Mouse (Mus musculus) midbrain, embryonic 13.5 days (tissue): ENCODE measurements at regions not wholly inside any gene's neighbourhood (a gene's known extent, or its start where the extent isn't known, plus 50 kb on each side); places are given as distances from the start of the nearest gene placed in this dataset.
A peak's percentile ranks its signal among the peaks of the same experiment; 100 is the strongest.

Experiments used
- ATAC-seq: fragments of 200-750 bp; cut with Nextera tagmentation; 2 replicates; pipeline ENCODE4 v1.8.0; 2017; ENCODE audit warnings: mild to moderate bottlenecking, moderate TSS enrichment, moderate library complexity
- H3K27ac ChIP-seq: fragments of 300-500 bp; sonication (generic); 2 replicates; pipeline ENCODE4 v1.5.1; 2015; ENCODE audit warnings: inconsistent platforms, mild to moderate bottlenecking, moderate library complexity
- H3K27me3 ChIP-seq: fragments of 300-500 bp; sonication (generic); 2 replicates; pipeline ENCODE4 v1.6.1; 2015; ENCODE audit warnings: mild to moderate bottlenecking, inconsistent platforms
- H3K36me3 ChIP-seq: fragments of 300-500 bp; sonication (generic); 2 replicates; pipeline ENCODE4 v1.6.1; 2015; ENCODE audit warnings: mild to moderate bottlenecking, inconsistent platforms
- H3K4me1 ChIP-seq: fragments of 300-500 bp; sonication (generic); replicated peaks from 2 replicates; pipeline ENCODE4 v1.6.1; 2015; ENCODE audit warnings: inconsistent platforms
- H3K4me2 ChIP-seq: fragments of 300-500 bp; sonication (generic); replicated peaks from 2 replicates; pipeline ENCODE4 v1.6.1; 2015; ENCODE audit warnings: moderate library complexity, mild to moderate bottlenecking, inconsistent platforms
- H3K4me3 ChIP-seq: fragments of 300-500 bp; sonication (generic); replicated peaks from 2 replicates; pipeline ENCODE4 v1.5.1; 2015; ENCODE audit warnings: mild to moderate bottlenecking, inconsistent platforms
- H3K9ac ChIP-seq: fragments of 300-500 bp; sonication (generic); replicated peaks from 2 replicates; pipeline ENCODE4 v1.6.1; 2015; ENCODE audit warnings: mild to moderate bottlenecking, inconsistent platforms
- H3K9me3 ChIP-seq: fragments of 300-500 bp; sonication (generic); 2 replicates; pipeline ENCODE4 v1.6.1; 2016; ENCODE audit warnings: mild to moderate bottlenecking, inconsistent platforms
- WGBS: fragments of 180-500 bp; shearing (Covaris S2); methylation state at CpG from one replicate; pipeline ENCODE4 v1.1.7; 2015; 5-methylcytosine and 5-hydroxymethylcytosine counted together

GRCm38 (mm10) chrX:99567367-99568164, 96.5 kb upstream of the Pja1 start:
- peaks cover 18% of the 10 kb centered on the region for H3K4me1 ChIP-seq
- peak overlapping the region; percentile 44; the same call in 1 of the 2 replicates for H3K27ac ChIP-seq
- no peaks in the 10 kb centered on the region for H3K9me3 ChIP-seq
- peak overlapping the region; percentile 19; the same call in 1 of the 2 replicates for H3K9ac ChIP-seq
- H3K4me2 ChIP-seq = peak overlapping the region; percentile 35
- H3K27me3 ChIP-seq = peaks cover 92% of the 10 kb centered on the region
- WGBS = 20% methylated on average over 28 of the region's 28 CpGs
- peak; percentile 75 for ATAC-seq
- 0 out of 2 replicates have a peak overlapping the region, but pooled peaks have one; percentile 11 for H3K4me3 ChIP-seq
- H3K36me3 ChIP-seq = no peaks in the 10 kb centered on the region

GRCm38 (mm10) chrX:99561995-99562394, 90.9 kb upstream of the Pja1 start:
- ATAC-seq = peak; percentile 76
- peaks cover 95% of the 10 kb centered on the region for H3K27me3 ChIP-seq
- H3K36me3 ChIP-seq = no peaks in the 10 kb centered on the region
- H3K4me3 ChIP-seq = no peak overlapping the region
- no peaks in the 10 kb centered on the region for H3K9me3 ChIP-seq
- no peak overlapping the region for H3K4me2 ChIP-seq
- H3K9ac ChIP-seq = no peak overlapping the region
- 33% methylated on average over 8 of the region's 8 CpGs for WGBS
- no peak overlapping the region; the same call in 1 of the 2 replicates for H3K27ac ChIP-seq
- H3K4me1 ChIP-seq = peaks cover 23% of the 10 kb centered on the region

- Histone ChIP-seq H3K4me2 (no peak overlapping the region), H3K4me3 (no peak overlapping the region), H3K27ac (no peak overlapping the region), H3K36me3 (no peaks in the 10 kb centered on the region), H3K9me3 (no peaks in the 10 kb centered on the region), H3K4me1 (peaks cover 34% of the 10 kb centered on the region), H3K9ac (no peak overlapping the region), H3K27me3 (peaks cover 93% of the 10 kb centered on the region)
- ATAC-seq = no peak
- WGBS = 88% methylated on average over 2 of the region's 2 CpGs
These were observed 89.6 kb upstream of the Pja1 start for GRCm38 (mm10) chrX:99560699-99561098.

GRCm38 (mm10) chrX:99556876-99557354, 85.8 kb upstream of the Pja1 start:
- peak overlapping the region; percentile 58; the same call in 1 of the 2 replicates for H3K27ac ChIP-seq
- WGBS = 24% methylated on average over 8 of the region's 8 CpGs

GRCm38 (mm10) chrX:99555976-99556781, 85.1 kb upstream of the Pja1 start:
- Histone ChIP-seq H3K4me2 (no peak overlapping the region), H3K9ac (no peak overlapping the region), H3K36me3 (no peaks in the 10 kb centered on the region), H3K9me3 (no peaks in the 10 kb centered on the region), H3K27me3 (peaks cover 94% of the 10 kb centered on the region), H3K4me3 (no peak overlapping the region), H3K27ac (peak overlapping the region; percentile 58; the same call in 1 of the 2 replicates), H3K4me1 (peaks cover 24% of the 10 kb centered on the region)
- WGBS = 33% methylated on average over 13 of the region's 13 CpGs
- peak; percentile 53 for ATAC-seq

More at GRCm38 (mm10) chrX:99556876-99557354, 85.8 kb upstream of the Pja1 start:
- 0 out of 2 replicates have a peak overlapping the region, but pooled peaks have one; percentile 12 for H3K4me2 ChIP-seq
- peaks cover 92% of the 10 kb centered on the region for H3K27me3 ChIP-seq
- H3K4me3 ChIP-seq = no peak overlapping the region
- no peaks in the 10 kb centered on the region for H3K36me3 ChIP-seq
- ATAC-seq = peak; percentile 51
- no peak overlapping the region for H3K9ac ChIP-seq
- H3K9me3 ChIP-seq = no peaks in the 10 kb centered on the region
- H3K4me1 ChIP-seq = peaks cover 27% of the 10 kb centered on the region

GRCm38 (mm10) chrX:99552778-99553177, 81.7 kb upstream of the Pja1 start:
- no peak overlapping the region for H3K27ac ChIP-seq
- no peaks in the 10 kb centered on the region for H3K36me3 ChIP-seq
- WGBS = 85% methylated on average over 2 of the region's 2 CpGs
- H3K4me1 ChIP-seq = peaks cover 39% of the 10 kb centered on the region
- no peak overlapping the region for H3K4me2 ChIP-seq
- no peaks in the 10 kb centered on the region for H3K9me3 ChIP-seq
- ATAC-seq = no peak
- no peak overlapping the region for H3K4me3 ChIP-seq
- H3K9ac ChIP-seq = no peak overlapping the region
- peaks cover 83% of the 10 kb centered on the region for H3K27me3 ChIP-seq

- Histone ChIP-seq H3K4me1 (peaks cover 21% of the 10 kb centered on the region), H3K9ac (no peak overlapping the region), H3K27ac (no peak overlapping the region), H3K27me3 (peaks cover 78% of the 10 kb centered on the region), H3K9me3 (no peaks in the 10 kb centered on the region), H3K4me2 (no peak overlapping the region), H3K4me3 (no peak overlapping the region), H3K36me3 (no peaks in the 10 kb centered on the region)
- peak; percentile 57 for ATAC-seq
- 45% methylated on average over 7 of the region's 7 CpGs for WGBS
These were observed 79.1 kb upstream of the Pja1 start for GRCm38 (mm10) chrX:99550057-99550760.

GRCm38 (mm10) chrX:99548284-99549019, 77.4 kb upstream of the Pja1 start:
- no peak overlapping the region for H3K27ac ChIP-seq
- no peaks in the 10 kb centered on the region for H3K9me3 ChIP-seq
- H3K9ac ChIP-seq = no peak overlapping the region
- WGBS = 42% methylated on average over 4 of the region's 4 CpGs
- peaks cover 74% of the 10 kb centered on the region for H3K27me3 ChIP-seq
- H3K4me1 ChIP-seq = peaks cover 18% of the 10 kb centered on the region
- peak; percentile 57 for ATAC-seq
- H3K36me3 ChIP-seq = no peaks in the 10 kb centered on the region
- no peak overlapping the region for H3K4me3 ChIP-seq
- no peak overlapping the region for H3K4me2 ChIP-seq

- ATAC-seq = no peak
- no peak overlapping the region for H3K4me2 ChIP-seq
- 90% methylated on average over 4 of the region's 4 CpGs for WGBS
- H3K9ac ChIP-seq = no peak overlapping the region
- peaks cover 72% of the 10 kb centered on the region for H3K27me3 ChIP-seq
- H3K9me3 ChIP-seq = no peaks in the 10 kb centered on the region
- H3K4me3 ChIP-seq = no peak overlapping the region
- no peak overlapping the region for H3K27ac ChIP-seq
- peaks cover 12% of the 10 kb centered on the region; the same call in 1 of the 2 replicates for H3K4me1 ChIP-seq
- H3K36me3 ChIP-seq = no peaks in the 10 kb centered on the region
These were observed 73.3 kb upstream of the Pja1 start for GRCm38 (mm10) chrX:99544410-99544809.

- no peak for ATAC-seq
- peaks cover 8% of the 10 kb centered on the region; the same call in 1 of the 2 replicates for H3K4me1 ChIP-seq
- H3K27me3 ChIP-seq = peaks cover 75% of the 10 kb centered on the region
- no peak overlapping the region for H3K27ac ChIP-seq
- no peak overlapping the region for H3K4me2 ChIP-seq
- WGBS = 95% methylated on average over 3 of the region's 3 CpGs
- no peaks in the 10 kb centered on the region for H3K9me3 ChIP-seq
- no peaks in the 10 kb centered on the region for H3K36me3 ChIP-seq
- no peak overlapping the region for H3K4me3 ChIP-seq
- H3K9ac ChIP-seq = no peak overlapping the region
These were observed 70.8 kb upstream of the Pja1 start for GRCm38 (mm10) chrX:99541916-99542315.

- Histone ChIP-seq H3K27me3 (peaks cover 77% of the 10 kb centered on the region), H3K36me3 (no peaks in the 10 kb centered on the region), H3K4me1 (peaks cover 8% of the 10 kb centered on the region; the same call in 1 of the 2 replicates), H3K4me2 (no peak overlapping the region), H3K9me3 (no peaks in the 10 kb centered on the region), H3K4me3 (no peak overlapping the region), H3K27ac (no peak overlapping the region; the same call in 1 of the 2 replicates), H3K9ac (no peak overlapping the region)
- WGBS = 59% methylated on average over 5 of the region's 6 CpGs
- peak; percentile 93 for ATAC-seq
These were observed 69.1 kb upstream of the Pja1 start for GRCm38 (mm10) chrX:99540087-99540576.
